In genomic region chr13:83720883-83721371, GRCm38 (mm10) we compare ENCODE assay signal across 8 mouse cellular contexts.
DNase-seq lines count a peak whose midpoint lies in the region; ATAC-seq and TF ChIP-seq lines count a peak whose summit lies in the region.

No protein-coding gene starts in this region.

- no peak overlapping the region for H3K27ac ChIP-seq in MEL (ENCODE audit: control insufficient read depth, low read depth, low read length)
- no peak overlapping the region for H3K27ac ChIP-seq in embryonic facial prominence, embryonic 12.5 days
- H3K27ac ChIP-seq in intestine, postnatal 0 days (ENCODE audit: low read depth, low read length) = no peak overlapping the region
- no peak overlapping the region for H3K27ac ChIP-seq in stomach, postnatal 0 days (replicated peaks)

- no peak for TF ChIP-seq EP300 in MEL (IDR thresholded peaks at IDR 0.05; ENCODE audit: low read depth in 1 of 2, low read length in 2 of 2)
- TF ChIP-seq EP300 in stomach, postnatal 0 days (optimal IDR thresholded peaks at IDR 0.05) = no peak

- H3K36me3 ChIP-seq in C2C12 (ENCODE audit: control insufficient read depth, insufficient read depth) (no peaks in the 10 kb centered on the region), MEL (ENCODE audit: control insufficient read depth in 1 of 2, insufficient read depth in 2 of 2, low read length in 2 of 2) (no peaks in the 10 kb centered on the region)
- no peaks in the 10 kb centered on the region for H3K36me3 ChIP-seq in embryonic facial prominence, embryonic 12.5 days
- H3K36me3 ChIP-seq in intestine, postnatal 0 days (ENCODE audit: control insufficient read depth, insufficient read depth) = no peaks in the 10 kb centered on the region
- H3K36me3 ChIP-seq in stomach, postnatal 0 days (ENCODE audit: control insufficient read depth, insufficient read depth, low read length) = no peaks in the 10 kb centered on the region

- H3K79me2 ChIP-seq in C2C12 (ENCODE audit: control insufficient read depth, insufficient read depth) (no peaks in the 10 kb centered on the region), MEL (ENCODE audit: control insufficient read depth, insufficient read depth, low read length, poor library complexity) (no peaks in the 10 kb centered on the region; the same call in 1 of the 2 replicates)

- H3K9ac ChIP-seq in MEL (ENCODE audit: control insufficient read depth, low read depth, low read length, poor library complexity, severe bottlenecking) = peak overlapping the region; percentile 55
- no peak overlapping the region for H3K9ac ChIP-seq in embryonic facial prominence, embryonic 12.5 days
- no peak overlapping the region for H3K9ac ChIP-seq in intestine, postnatal 0 days (ENCODE audit: low read depth, low read length)
- H3K9ac ChIP-seq in stomach, postnatal 0 days (ENCODE audit: low read length) = no peak overlapping the region

- no peak for TF ChIP-seq RAD21 in MEL (IDR thresholded peaks at IDR 0.05; ENCODE audit: low read depth, low read length)

- no peak for TF ChIP-seq POLR2A in MEL (IDR thresholded peaks at IDR 0.05; ENCODE audit: control insufficient read depth in 1 of 2, insufficient read depth in 1 of 2, low read depth in 1 of 2, low read length in 2 of 2, poor library complexity in 1 of 2)

- peak; percentile 55 for DNase-seq in MEL (ENCODE audit: low read depth, low spot score)
- peak; percentile 78 for DNase-seq in mesoderm, embryonic 11.5 days (ENCODE audit: low read depth, low spot score)
- no peak for DNase-seq in stomach, postnatal 0 days (ENCODE audit: low spot score)
- DNase-seq in thymus, postnatal 0 days (ENCODE audit: low spot score) = no peak
- DNase-seq in adrenal gland, postnatal 36 days = no peak

- peak; percentile 72; the same call in 1 of the 2 replicates for ATAC-seq in embryonic facial prominence, embryonic 12.5 days (ENCODE audit: insufficient number of reproducible peaks, insufficient read depth, low FRiP score, low TSS enrichment)
- ATAC-seq in intestine, postnatal 0 days = no peak
- no peak for ATAC-seq in stomach, postnatal 0 days (ENCODE audit: low FRiP score, low TSS enrichment)

- H3K27me3 ChIP-seq in C2C12 (ENCODE audit: control insufficient read depth, insufficient read depth, insufficient read length) (peaks cover 3% of the 10 kb centered on the region), MEL (ENCODE audit: control insufficient read depth in 1 of 2, insufficient read depth in 2 of 2, low read length in 2 of 2) (no peaks in the 10 kb centered on the region)
- H3K27me3 ChIP-seq in embryonic facial prominence, embryonic 12.5 days = peaks cover 84% of the 10 kb centered on the region
- peaks cover 98% of the 10 kb centered on the region for H3K27me3 ChIP-seq in intestine, postnatal 0 days (replicated peaks; ENCODE audit: control insufficient read depth, insufficient read depth, low read length)
- peaks cover 41% of the 10 kb centered on the region for H3K27me3 ChIP-seq in stomach, postnatal 0 days (ENCODE audit: control insufficient read depth, insufficient read depth, low read length)

- no peaks in the 10 kb centered on the region; a peak in 1 of 4 replicates for H3K4me1 ChIP-seq in MEL (ENCODE audit: control insufficient read depth in 1 of 2, insufficient read depth in 2 of 2, low read length in 2 of 2)
- 0 out of 2 replicates have a peak, but pooled peaks cover 4% of the 10 kb centered on the region for H3K4me1 ChIP-seq in embryonic facial prominence, embryonic 12.5 days
- no peaks in the 10 kb centered on the region for H3K4me1 ChIP-seq in intestine, postnatal 0 days (replicated peaks; ENCODE audit: control insufficient read depth, insufficient read depth, low read length)
- no peaks in the 10 kb centered on the region for H3K4me1 ChIP-seq in stomach, postnatal 0 days (replicated peaks; ENCODE audit: control insufficient read depth, insufficient read depth)

- no peaks in the 10 kb centered on the region for H3K9me3 ChIP-seq in MEL (replicated peaks; ENCODE audit: insufficient read depth, low read length)
- H3K9me3 ChIP-seq in embryonic facial prominence, embryonic 12.5 days = no peaks in the 10 kb centered on the region
- H3K9me3 ChIP-seq in intestine, postnatal 0 days (ENCODE audit: control insufficient read depth) = no peaks in the 10 kb centered on the region
- H3K9me3 ChIP-seq in stomach, postnatal 0 days (ENCODE audit: control insufficient read depth, low read length) = no peaks in the 10 kb centered on the region

- peak overlapping the region; percentile 65 for H3ac ChIP-seq in C2C12 (ENCODE audit: control insufficient read depth, insufficient read length, low read depth)

- H3K4me3 ChIP-seq in C2C12 (ENCODE audit: insufficient read depth, poor library complexity, severe bottlenecking) = no peak overlapping the region
- peak overlapping the region; percentile 56 to 71 for H3K4me3 ChIP-seq in MEL (ENCODE audit: control insufficient read depth in 1 of 2, insufficient read depth in 1 of 2, low read depth in 2 of 2, low read length in 2 of 2)
- peak overlapping the region; percentile 27 for H3K4me3 ChIP-seq in embryonic facial prominence, embryonic 12.5 days
- H3K4me3 ChIP-seq in intestine, postnatal 0 days (ENCODE audit: low read depth, low read length) = no peak overlapping the region
- H3K4me3 ChIP-seq in stomach, postnatal 0 days (ENCODE audit: low read depth, low read length) = peak overlapping the region; percentile 8; the same call in 1 of the 2 replicates

- H3K79me3 ChIP-seq in C2C12 (ENCODE audit: low read depth) = no peaks in the 10 kb centered on the region

- TF ChIP-seq CTCF in C2C12 (IDR thresholded peaks at IDR 0.05; ENCODE audit: control insufficient read depth, insufficient read depth, insufficient read length) (no peak), MEL (IDR thresholded peaks at IDR 0.05 in 2 of 3, conservative IDR thresholded peaks at IDR 0.05 in 1 of 3; ENCODE audit: control insufficient read depth in 1 of 3, insufficient read depth in 1 of 3, low read depth in 2 of 3, low read length in 3 of 3, poor library complexity in 1 of 3, severe bottlenecking in 1 of 3) (no peak)
- TF ChIP-seq CTCF in intestine, postnatal 0 days (IDR thresholded peaks at IDR 0.05; ENCODE audit: low read depth) = no peak
- TF ChIP-seq CTCF in stomach, postnatal 0 days (IDR thresholded peaks at IDR 0.05; ENCODE audit: low read depth) = no peak

- under 1% methylated on average over 30 of the region's 30 CpGs for WGBS in embryonic facial prominence, embryonic 12.5 days
- under 1% methylated on average over 30 of the region's 30 CpGs for WGBS in intestine, postnatal 0 days
- WGBS in stomach, postnatal 0 days = under 1% methylated on average over 30 of the region's 30 CpGs

- peak overlapping the region; percentile 35 for H3K4me2 ChIP-seq in embryonic facial prominence, embryonic 12.5 days (replicated peaks)
- peak overlapping the region; percentile 28 for H3K4me2 ChIP-seq in intestine, postnatal 0 days (replicated peaks; ENCODE audit: low read depth)
- 0 out of 2 replicates have a peak overlapping the region, but pooled peaks have one; percentile 11 for H3K4me2 ChIP-seq in stomach, postnatal 0 days (replicated peaks; ENCODE audit: low read depth)

TF ChIP-seq in C2C12, 6 proteins besides CTCF, POLR2A, EP300 and RAD21:
- TF ChIP-seq CEBPB (IDR thresholded peaks at IDR 0.05; ENCODE audit: low read depth) = no peak

TF ChIP-seq in MEL, 35 proteins besides CTCF, POLR2A, EP300 and RAD21:
- TF ChIP-seq SIN3A (IDR thresholded peaks at IDR 0.05; ENCODE audit: low read length) = no peak
- TF ChIP-seq GATA1 (IDR thresholded peaks at IDR 0.05; ENCODE audit: low read depth, low read length) = no peak
- TF ChIP-seq MYC (IDR thresholded peaks at IDR 0.05; ENCODE audit: low read depth, low read length) = no peak
- TF ChIP-seq TBP (IDR thresholded peaks at IDR 0.05; ENCODE audit: low read depth, low read length) = no peak

Comparison
In these comparisons a context has a peak if more than half of its experiments do, and no peak if none do; other contexts are left out.
1. H3K4me3 ChIP-seq: peak in MEL (2 of 2), embryonic facial prominence, embryonic 12.5 days (single experiment) and stomach, postnatal 0 days (single experiment); none in C2C12 (single experiment) and intestine, postnatal 0 days (single experiment).
2. DNase-seq: peak in MEL (single experiment) and mesoderm, embryonic 11.5 days (single experiment); none in stomach, postnatal 0 days (single experiment), thymus, postnatal 0 days (single experiment) and adrenal gland, postnatal 36 days (0 of 2).
3. Peak in every context shown above with its lines, with median percentiles within 50 percentile points of each other: H3K4me2 ChIP-seq.